Mouse (Mus musculus): ENCODE results near the gene Enc1.
A peak's percentile ranks its signal among the peaks of the same experiment; 100 is the strongest.
"Not testable (repeated sequence)": the region's sequence is repeated elsewhere in the genome, so short reads cannot be mapped to it uniquely, and the experiment has no call there.

Enc1 gene

DNA sequence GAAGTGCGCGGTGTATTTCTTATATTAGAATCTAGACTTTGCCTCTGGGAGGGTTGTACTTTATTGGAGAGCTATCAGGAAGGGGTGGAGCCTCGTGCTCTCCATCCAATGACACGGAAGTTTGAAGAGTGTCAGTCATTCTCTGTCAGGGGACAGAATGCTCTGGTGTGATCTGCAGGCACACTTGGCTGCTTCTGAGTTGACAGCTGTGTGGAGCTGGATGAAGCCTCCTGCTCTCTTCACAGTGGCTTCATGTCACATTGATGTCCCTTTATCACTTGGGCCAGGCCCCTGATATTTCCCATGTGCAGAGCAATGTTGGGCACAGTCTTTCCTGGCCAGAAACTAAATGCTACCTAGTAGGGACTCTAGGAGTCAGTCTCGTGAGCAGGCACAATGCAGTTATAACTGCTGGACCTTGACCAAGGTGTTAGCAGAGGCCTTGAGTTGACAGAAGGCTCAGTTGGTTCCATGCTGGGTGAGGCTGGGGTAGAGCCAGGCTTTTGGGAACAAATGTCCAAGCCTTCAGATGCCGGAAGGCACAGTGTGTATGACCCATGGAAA lies 12.6 kb downstream of the Enc1 start:
- DNase-seq: no peak

DNA sequence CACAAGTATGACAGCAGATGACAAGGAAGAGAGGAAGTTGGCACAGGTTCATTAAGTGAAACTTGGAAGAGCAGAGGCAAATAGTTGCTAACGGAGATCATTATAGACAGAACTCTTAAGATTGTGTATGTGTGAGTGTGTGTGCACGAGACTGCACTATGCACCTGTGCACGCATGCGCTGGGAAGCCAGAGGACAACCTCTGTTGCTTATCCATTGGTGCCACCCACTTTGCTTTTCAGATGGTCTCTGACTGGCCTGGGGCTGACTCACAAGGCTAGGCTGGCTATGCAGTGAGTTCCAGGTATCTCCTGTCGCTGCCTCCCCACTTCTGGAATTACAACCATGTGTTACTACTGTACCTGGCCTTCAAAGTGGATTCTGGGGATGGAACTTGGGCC lies 13.1 kb downstream of the Enc1 start:
- DNase-seq: no peak

DNA sequence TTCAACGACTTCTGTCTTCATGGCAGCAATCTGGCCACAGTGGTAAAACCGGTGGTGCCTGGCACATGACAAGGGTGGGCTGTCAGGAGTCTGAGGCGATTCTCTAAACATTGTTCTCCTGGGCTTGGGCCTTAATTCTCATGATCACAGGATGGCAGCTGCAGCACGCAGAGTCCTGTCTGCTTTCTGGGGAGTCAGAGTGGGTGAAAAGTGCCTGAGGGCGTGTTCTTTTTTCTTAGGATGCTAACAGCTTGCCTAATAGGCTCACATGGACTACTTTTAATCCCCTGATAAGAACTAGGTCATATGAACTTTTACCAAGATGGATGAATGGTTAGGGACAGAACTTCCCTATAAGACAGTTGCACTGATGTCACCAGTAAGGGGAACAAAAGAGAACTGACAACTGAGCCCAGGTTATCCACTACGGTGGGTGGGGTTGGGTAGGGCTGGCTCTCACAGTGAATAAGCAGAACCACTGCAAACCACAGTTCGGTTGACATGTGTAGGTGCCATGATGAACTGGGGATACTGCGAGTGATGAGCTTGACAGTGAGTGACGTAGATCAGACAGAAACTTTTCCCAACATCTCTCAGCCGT lies 13.8 kb downstream of the Enc1 start:
- no peak for DNase-seq

DNA sequence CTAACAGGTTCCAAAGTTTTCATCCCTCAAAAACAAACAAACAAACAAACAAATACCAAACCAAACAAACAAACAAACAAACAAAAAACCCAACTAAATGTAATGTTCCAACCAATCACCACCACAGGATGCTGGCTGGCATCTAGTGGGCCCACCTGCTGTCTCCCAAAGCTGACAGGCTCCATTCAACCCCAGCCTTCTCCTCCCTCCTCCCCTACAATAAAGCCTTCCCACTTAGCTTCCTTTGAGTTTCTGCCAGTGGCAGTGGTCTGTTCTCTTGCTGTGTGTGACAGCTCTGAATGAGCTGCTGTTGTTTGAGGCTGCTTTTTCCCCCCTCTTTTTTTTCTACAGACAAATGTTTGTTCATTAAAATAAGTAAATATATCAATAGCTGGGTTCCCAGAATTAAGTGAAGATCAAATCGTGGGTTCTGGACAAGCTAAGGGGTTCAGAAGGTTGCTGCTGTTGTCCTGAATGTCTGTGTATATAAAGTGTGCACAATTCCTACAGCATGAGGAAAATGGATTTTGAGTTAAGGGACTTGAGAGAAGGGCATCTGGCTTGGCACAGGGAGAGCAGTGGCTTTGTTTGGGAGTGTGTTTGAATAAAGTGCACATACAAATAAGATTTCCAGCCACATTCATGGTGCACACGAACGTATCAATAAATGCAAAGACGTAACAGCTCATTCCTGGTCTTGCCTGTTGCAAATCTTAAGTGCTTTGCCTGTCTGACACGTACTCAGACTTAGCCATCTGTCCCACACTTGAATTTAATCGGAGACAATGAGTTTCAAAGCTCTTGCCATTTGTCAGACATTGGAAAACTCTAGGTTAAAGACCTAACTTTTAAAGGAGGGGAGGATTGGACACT lies 15.3 kb downstream of the Enc1 start:
- no peak for DNase-seq

DNA sequence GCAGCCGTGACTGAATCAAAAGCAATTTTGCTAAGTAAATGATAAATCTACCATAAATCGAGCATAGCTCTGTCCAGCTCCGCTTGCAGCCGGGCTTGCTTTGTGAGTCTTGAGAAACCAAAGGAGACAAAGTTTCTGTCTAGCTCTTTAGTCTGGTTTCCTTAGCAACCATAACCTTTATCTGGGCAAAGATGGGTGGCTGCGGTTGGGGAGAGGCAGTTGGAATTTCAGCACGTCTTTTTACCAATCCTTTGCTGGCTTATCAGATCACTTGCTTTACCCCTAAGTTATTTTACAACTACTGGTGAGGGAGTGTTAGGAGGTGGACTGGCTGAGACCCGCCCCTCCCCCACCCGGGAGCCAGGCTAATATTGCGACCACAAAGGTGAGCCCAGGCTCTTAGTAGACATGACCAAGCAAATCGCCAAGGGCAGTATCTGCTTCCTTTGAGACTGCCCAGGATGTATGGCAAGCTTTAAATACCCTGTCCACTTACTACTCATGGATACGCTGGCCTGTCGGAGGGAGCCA lies 16.0 kb downstream of the Enc1 start:
- no peak for DNase-seq

DNA sequence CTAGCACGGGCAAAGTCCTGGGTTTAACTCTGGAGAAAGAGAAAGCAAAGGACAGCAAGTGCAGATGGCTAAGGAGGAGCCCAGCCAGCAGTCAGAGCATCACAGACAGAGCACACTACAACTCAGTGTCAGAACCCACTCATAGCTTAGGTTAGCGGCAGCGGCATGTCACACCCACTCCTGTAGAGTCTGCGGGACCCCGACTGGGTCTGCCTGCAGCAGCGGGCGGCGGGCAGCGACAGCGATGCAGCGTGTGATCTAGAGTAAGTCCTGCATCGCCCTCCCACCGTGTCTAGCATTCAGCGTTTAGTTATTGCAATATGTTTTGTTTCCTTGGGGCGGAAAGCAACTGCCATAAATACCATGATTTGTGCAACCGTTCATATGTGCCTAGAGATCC lies 18.4 kb downstream of the Enc1 start:
- no peak for DNase-seq

DNA sequence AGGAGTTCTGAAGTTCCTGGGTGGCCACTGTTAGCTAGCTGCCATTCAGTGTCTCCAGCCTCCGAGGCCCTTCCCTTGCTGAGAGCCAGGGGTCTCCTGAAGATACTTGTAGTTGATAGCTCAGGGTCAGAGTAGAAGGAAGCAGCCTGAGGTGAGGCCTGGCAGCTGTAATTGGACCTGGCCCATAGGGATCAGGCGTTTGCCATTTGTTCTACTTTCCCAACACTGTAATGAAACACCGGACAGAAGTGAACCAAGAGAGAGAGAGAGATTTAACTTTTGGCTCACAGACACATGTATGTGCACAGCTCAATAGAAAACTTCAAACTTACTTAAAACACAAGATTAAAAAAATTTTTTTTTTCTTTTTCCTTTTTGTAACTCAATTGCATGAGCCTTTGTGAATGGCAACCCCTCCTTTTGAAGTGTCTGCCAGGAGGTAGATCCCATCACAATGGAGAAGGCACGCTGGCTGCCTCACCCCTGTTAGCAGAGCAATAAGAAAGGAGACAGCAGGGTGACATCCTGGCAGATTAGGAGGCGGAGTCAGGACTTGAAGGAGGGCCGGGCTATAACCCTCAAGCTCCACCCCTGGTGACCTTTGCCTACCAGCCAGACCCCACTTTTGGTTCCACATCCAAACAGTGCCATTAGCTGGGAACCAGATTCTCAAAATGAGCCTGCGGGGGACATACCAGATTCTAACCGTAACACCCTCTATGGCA lies 19.7 kb downstream of the Enc1 start:
- DNase-seq: no peak

DNA sequence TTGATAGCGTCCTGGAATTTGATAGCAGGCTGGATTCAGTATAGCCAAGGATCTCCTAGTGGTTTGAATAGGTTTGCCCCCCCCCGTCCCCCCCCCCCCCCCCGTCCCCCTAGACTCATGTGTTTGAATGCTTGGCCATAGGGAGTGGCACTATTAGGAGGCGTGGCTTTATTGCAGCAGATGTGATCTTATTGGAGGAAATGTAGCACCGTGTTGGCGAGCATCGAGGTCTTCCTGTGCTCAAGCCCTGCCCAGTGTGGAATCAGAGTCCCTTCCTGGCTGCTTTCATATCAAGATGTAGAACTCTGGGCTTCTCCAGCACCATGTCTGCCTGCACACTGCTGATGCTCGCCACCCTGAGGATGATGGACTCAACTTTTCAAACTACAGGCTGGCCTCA lies 20.6 kb downstream of the Enc1 start:
- DNase-seq: no peak

DNA sequence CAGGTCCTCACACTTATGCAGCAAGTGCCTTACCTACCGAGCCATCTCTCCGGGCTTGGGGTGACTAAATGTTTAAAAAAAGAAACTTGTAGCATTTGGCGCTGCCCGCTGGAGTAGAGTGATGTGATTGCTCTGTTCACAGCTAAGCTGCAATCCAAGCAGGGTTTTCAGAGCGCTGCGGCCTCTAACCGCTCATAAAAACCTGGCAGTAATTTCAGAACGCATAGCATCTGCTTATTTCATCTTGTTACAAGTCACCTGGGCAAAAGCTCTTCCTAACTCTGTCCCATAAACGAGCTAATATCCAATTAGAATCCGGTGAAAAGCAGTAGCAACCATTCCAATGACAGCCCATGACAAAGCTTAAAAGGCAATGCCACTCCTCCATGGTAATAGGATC lies 21.8 kb downstream of the Enc1 start:
- no peak for DNase-seq

DNA sequence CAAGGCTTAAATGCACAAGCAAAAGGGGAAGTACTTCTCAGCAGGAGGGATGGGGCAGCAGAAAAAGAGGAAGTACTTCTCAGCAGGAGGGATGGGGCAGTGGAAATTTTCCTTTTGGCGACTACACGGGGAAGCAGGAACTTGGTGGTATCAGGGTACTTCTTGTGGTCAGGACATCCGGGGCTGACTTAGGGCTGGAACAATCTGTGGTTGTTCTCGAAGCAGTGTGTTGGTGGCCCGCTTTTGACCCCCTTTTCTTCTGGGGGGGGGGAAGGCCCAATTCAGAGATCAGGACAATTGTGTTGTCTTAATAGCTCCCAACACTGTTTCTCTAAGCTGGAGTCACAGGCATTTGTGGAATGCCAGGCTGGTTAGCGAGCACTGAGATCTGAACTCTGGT lies 24.6 kb downstream of the Enc1 start:
- not testable (repeated sequence) for DNase-seq

DNA sequence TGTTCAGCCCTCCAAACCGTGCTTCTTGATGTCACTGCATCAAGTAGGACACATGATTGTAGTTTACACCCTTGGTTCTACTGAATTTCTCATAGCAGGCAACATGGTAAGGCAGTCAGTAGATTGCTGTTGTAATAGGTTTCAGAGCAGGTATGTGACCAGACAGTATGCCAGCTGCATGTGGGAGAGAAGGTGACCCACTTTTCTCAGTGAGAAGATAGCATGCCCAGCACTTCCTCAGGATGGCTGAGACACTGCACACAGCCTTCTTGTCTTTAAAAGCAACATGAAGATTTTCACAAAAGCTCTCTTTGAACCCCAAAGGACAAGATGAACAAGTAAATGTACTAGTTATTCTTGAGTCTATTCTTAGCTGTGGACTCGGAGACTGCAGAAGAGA lies 29.8 kb downstream of the Enc1 start:
- no peak for DNase-seq

DNA sequence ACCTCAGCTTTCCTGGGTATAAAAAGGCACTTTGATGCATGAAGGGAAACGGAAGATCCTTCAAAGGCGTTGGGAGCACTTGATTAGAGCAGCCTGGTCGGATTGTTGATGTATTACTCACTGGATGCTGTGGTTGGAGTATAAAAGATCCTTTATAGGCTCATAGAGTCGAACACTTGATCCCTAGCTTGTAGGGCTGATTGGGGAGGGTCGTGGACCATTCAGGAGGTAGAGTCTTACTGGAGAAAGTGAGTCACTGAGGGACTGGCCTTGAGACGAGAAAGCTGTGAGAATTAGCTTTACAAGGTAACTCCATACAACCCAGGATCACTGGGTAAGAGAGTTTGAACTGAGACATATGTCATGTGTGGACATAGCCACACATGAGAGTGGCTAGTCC lies 30.7 kb downstream of the Enc1 start:
- DNase-seq: no peak

DNA sequence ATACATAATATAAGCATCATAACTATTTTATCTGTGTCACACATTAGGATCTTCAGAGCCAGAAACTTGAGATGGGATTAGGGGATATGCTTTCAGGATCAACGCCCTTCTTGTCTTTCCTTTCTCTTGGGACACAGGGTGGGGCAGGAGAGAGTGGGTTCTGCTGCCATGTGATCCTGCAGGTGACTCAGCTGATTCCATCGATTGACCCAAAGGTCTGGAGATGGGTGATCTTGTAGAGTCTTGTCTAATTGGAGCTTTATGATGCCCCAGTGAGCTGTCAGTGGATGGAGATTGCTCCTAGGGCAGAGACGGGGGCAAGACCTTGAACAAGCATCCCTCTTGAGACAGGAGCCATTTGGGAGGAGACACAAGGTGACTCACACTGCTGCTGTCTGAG lies 33.9 kb downstream of the Enc1 start:
- no peak for DNase-seq

DNA sequence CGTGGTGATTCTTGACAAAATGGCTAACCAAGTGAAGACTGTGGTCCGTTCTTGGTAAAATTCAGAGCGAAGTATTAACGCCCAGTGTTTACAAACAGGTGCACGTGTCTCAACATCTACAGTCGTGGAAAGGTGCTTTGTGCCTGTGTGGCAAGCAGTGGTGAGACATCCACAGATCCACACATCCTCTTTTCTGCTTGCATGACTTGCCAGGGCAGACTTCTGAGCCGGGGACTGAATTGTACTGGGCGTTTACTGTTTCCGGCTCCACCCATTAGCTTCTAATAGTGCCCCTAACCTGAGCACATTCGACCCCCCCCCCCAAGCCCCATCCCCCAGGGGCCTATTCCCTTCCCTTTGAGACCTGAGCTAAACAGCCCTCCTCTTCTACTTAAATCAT lies 34.6 kb downstream of the Enc1 start:
- DNase-seq: no peak

DNA sequence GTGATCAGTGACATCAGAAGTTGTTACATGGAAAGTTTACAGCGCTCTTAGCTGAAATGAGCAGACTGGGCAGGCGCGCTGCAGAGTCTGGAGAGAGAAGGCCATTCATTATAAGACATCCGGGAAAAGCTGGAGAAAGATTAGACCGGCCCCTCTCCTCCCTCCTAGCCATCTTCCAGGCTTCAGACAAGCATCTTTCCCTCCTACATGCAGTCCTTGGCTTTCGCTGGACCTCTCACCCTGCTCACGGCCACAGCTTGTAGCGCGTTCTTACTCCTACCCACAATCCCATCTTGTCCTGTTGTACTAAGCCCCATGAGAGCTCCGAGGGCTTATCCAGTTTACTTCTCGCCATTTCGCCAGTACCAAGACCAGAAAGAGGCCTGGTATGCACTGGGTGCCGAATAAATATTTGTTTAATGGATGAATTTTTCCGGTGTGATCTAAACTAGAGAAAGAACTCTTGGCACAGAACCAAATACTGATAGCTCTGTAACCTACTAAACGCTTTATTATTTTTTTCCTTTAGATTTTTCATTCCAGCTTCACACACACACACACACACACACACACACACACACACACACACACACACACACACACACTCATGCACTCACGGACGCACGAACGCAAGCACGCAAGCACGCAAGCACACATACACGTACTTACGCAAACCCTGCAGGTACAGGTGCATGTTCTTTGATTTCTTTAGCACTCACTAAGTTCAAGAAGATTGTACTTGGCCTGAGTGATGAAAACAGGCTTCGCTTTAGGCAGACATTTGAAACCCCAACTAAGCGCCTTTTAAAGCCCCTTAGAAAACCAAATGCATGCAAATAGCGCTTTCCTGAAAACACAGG lies 41.4 kb downstream of the Enc1 start:
- no peak for DNase-seq

DNA sequence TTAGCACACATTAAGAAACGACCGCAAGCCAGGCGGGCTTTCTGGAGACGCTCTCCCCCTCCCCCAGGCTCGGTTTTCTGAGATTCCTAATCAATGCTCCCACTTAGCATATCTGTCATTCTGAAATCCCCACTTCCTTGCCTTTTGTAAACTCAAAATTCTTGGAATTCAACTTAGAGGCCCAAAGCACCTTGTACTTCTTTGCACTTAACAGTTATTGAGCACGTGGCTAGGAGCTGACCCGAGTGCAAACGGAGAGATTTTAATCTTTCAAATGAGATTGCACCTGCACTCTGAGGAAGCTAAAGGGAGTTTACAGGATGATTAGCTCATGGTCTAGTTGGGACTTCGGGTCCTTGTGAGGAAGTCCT lies 42.0 kb downstream of the Enc1 start:
- DNase-seq: no peak

DNA sequence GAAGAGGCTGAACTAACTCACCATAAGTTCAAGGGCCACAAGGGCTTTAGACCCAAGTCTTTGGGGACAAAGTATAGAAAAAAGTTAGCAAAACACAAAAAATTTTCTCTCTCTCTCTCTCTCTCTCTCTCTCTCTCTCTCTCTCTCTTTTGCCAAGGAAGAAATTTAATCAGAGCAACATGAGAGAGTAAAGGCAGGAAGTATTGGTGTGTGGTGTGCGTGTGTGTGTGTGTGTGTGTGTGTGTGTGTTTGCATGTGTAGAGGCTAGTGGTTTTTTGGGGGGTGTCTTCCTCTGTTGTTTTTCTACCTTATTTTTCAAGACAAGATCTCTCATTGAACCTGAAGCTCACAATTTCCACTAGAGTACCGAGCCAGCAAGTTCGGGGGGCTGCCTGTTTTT lies 46.1 kb downstream of the Enc1 start:
- no peak for DNase-seq

DNA sequence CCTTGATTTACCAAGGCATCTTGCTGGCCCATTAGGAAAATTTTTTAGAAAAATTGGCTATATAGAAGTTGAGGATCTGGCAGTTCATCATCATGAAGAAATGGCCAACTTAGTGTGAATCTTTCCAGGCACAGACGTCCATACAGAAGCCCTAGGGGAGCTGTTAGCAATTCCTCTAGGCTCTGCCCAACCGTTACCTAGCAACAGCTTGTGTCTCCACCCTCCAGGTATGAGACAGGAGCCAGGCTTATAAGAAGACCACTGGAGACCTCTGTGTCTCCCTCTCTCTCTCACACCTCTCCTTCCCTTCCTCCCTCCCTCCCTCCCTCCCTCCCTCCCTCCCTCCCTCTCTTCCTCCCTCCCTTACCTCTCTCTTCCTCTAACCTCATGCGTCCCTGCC lies 49.8 kb downstream of the Enc1 start:
- no peak for DNase-seq

DNA sequence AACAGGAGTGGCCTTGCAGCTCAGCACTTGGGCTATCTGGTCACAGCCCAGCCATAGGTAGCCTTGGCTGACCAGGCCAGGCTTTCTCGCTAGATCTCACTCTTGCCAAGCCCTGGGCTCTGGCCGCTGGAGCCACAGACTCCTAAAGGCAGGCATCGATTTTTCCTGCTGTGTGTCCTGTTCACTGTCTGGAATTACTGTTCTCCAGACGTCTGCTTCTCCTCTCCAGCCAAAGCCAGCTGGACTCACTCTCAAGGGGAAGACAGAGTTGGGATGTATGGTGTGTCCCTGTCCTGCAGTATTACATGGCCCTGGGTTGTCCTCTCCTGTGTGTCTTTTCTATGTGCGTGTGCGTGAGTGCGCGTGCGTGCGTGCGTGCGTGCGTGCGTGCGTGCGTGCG lies 50.4 kb downstream of the Enc1 start:
- DNase-seq: no peak

DNA sequence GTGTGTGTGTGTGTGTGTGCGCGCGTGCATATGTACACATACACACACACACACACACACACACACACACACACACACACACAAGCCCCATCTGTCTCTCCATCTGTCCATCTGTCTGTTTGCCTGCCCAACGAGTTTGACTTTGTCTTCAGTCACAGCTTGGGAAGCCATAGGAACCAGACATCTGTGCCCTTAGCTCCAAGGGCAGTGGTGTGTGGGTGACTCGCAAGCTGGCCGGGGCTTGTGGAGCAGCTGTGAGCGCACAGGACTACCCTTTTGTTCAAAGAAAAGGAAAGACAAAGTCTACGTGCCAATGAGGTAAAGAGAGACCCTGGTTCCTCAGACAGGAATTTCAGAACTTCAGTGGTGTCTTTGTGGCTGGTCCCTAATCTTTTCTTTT lies 51.1 kb downstream of the Enc1 start:
- peak; percentile 43 for DNase-seq

DNA sequence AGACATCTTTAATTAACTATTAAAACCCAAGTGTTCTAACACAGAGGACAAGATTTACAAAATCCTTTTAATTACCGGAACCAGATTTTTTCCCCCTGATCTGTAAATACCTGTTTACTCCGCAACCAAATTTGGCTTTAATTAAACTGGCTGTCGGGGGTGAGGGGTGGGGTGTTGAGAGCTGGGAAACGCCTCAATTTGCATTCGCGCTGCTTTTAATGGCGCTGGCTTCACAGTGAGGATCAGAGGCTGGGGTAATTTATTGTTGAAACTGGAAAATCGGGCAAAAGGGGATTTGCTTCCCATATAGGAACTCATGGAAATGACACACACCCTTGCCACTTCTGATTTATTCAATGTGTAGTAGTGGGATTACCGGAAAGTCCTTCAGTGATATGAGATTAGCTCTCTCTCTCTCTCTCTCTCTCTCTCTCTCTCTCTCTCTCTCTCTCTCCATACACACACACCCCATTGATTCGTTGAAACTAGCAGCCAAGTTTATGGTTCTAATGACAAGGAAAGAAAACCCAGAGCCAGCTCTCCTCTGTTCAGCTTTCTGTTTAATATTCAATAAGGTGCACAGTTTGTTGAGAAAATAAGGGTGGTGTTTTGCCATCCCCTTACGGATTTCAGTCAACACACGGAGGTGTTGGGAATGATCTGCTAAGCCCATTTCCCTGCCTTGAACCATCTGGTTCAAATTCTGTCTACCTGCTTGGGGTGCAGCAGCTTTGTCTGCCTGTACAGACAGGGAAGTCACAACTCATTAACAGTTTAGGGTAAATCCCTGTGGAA lies 51.7 kb downstream of the Enc1 start:
- DNase-seq: no peak
